Mouse (Mus musculus): ENCODE results near the gene Fam3a.

- TF ChIP-seq TAL1 (IDR thresholded peaks at IDR 0.05; ENCODE audit: low read length): no peak
- no peak for TF ChIP-seq GATA1 (IDR thresholded peaks at IDR 0.05; ENCODE audit: low read length)
Observed at GRCm38 (mm10) chrX:74359171-74359570, 33.9 kb downstream of the Fam3a start.
